Mouse (Mus musculus) left cerebral cortex, adult 8-10 months (tissue): ENCODE results near the gene Olfr829. TPM values are rescaled to one million over a fixed set of nuclear protein-coding genes. Genes with fewer than 3 reads are reported as not detected.
"Not testable (repeated sequence)": the region's sequence is repeated elsewhere in the genome, so short reads cannot be mapped to it uniquely, and the experiment has no call there.

Experiments used
- DNase-seq, 2 experiments: peaks; one replicate each; pipeline ENCODE4 v3.0.0; 2022; ENCODE audit warnings: low spot score in 2 of 2
- total RNA-seq, 4 experiments: library from RNA; stranded (reverse); gene quantifications; 2 replicates each; pipeline ENCODE4 v1.2.4; 2022

Gene Olfr829
- not detected for total RNA-seq

GRCm38 (mm10) chr9:18854633-18855032 lies at the start of gene Olfr829:
Gene Olfr829 (plus strand): TSS chr9:18854933.
- no peak for DNase-seq

DNA sequence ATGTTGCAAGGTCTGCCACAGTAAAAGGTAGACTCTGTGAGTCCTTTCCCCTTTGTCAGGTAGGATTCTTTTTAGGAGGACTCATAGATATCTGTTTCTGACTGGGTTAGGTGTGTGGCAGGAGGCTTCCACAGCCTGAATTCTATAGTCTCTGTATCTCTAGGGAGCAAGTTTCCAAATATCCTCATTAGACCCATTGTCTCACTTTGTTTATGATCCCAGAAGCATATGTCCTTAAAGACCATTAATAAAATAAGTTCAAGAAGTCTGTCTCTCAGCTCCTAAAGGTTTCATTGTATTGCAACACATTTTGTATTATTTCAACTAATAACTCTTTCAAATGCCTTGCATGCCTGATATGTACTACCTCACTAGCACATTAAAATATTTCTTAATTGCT lies 35.3 kb upstream of the Olfr829 start, which contains the start of gene Olfr828:
Gene Olfr828, minus strand, starts transcription at position 101 of the 400 bp plus-strand sequence.
- no peak for DNase-seq

DNA sequence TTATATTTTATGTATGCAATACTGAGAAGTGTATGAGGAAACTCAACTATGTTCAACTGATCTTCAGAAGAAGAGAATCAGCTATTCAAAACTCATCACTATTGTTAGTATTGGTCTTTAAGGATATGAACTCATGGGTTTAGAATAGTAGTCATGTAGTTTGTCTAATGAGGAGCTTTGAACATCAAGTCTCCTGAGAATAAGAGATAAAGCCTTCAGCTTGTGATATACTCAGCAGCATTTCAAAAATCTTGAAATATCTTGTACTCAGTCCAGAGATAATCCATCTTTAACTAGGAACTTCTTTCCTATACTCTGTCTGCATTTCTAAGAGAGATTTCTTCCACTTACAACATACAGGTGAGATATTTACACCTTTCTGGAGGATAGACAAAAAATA lies 19.7 kb downstream of the Olfr829 start, which contains the start of gene Olfr830:
Gene Olfr830, plus strand, starts transcription at position 301 of the 400 bp plus-strand sequence.
- DNase-seq = no peak

DNA sequence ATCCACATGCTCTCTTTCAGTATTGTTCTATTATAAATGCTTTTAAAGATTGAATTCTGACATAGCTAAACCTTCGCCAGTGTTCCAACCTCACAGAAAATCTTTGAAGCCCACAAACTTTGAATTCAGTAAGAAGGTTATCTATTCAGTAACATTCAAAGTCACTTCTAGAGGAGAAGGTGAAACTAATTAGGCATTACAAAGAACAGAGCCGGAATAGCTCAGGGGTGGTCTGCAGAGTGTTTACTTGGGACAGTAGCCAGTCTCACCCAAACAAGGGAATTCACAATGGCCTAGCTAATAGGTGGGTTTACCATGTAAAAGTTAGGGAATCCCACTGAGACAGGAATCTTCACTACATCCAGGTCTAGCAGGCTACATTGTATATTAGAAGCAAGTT lies 53.0 kb downstream of the Olfr829 start:
- not testable (repeated sequence) for DNase-seq

Other genes starting within 250 kb of the Olfr829 start
- gene Muc16, start 180.4 kb upstream of the Olfr829 start, total RNA-seq = not detected
- not detected for gene Olfr24, start 90.9 kb upstream of the Olfr829 start, total RNA-seq
- not detected for gene Olfr828, start 35.4 kb upstream of the Olfr829 start, total RNA-seq
- not detected for gene Olfr830, start 19.8 kb downstream of the Olfr829 start, total RNA-seq
- gene Olfr832, start 82.2 kb downstream of the Olfr829 start, total RNA-seq = not detected
- not detected for gene Olfr834, start 133.1 kb downstream of the Olfr829 start, total RNA-seq
- not detected for gene Olfr835, start 177.8 kb downstream of the Olfr829 start, total RNA-seq